Mouse (Mus musculus): ENCODE measurements around the gene Wdr70.

- TF ChIP-seq CTCF (IDR thresholded peaks at IDR 0.05; ENCODE audit: borderline replicate concordance, insufficient read depth, low read depth, low read length) (no peak), POLR2A (IDR thresholded peaks at IDR 0.05; ENCODE audit: borderline replicate concordance, insufficient read depth, low read length) (no peak)
Measured at GRCm38 (mm10) chr15:7990101-7990500, 108.9 kb downstream of the Wdr70 start.

All from cerebellum, adult 2 months (tissue).